Mouse (Mus musculus) T-helper 1 cell (primary cell): Measurements from ENCODE around the gene Zfp3.

Experiments
- in situ Hi-C: fragments of 300-600 bp; cut with MboI, MseI; formaldehyde crosslinking; loops from one replicate; pipeline ENCODE4 v1.15.1; 2025; ENCODE audit warnings: high pct_unique_total_duplicates

Gene Zfp3

GRCm38 (mm10) chr11:70755645-70756044 lies 8.4 kb upstream of the Zfp3 start:
- in situ Hi-C loops, result loop anchor here (5.0 to 25.0 kb wide), 4 partner anchors 68 to 318 kb away; partner anchors contain the start of genes 4930544D05Rik, Arrb2, Camta2 and Chrne

GRCm38 (mm10) chr11:70760446-70760845 lies 3.6 kb upstream of the Zfp3 start:
- in situ Hi-C loops, result loop anchor here (25.0 kb wide), 1 partner anchor 323 kb away; the partner anchor contains the start of gene Arrb2

- in situ Hi-C loops, result loop anchor here (25.0 kb wide), 1 partner anchor 325 kb away; the partner anchor contains the start of gene Arrb2
Measured at GRCm38 (mm10) chr11:70762641-70763040, 1.4 kb upstream of the Zfp3 start.

- in situ Hi-C loops, result loop anchor here (25.0 kb wide), 1 partner anchor 326 kb away; the partner anchor contains the start of gene Arrb2
Measured at GRCm38 (mm10) chr11:70763582-70763935, 450 bp upstream of the Zfp3 start.

- in situ Hi-C loops, result loop anchor here (25.0 kb wide), 1 partner anchor 329 kb away; the partner anchor contains the start of gene Arrb2
Measured at GRCm38 (mm10) chr11:70765776-70766445, 1.9 kb downstream of the Zfp3 start.

GRCm38 (mm10) chr11:70770804-70771203 lies 6.8 kb downstream of the Zfp3 start:
- in situ Hi-C loops, result loop anchor here (25.0 kb wide), 1 partner anchor 334 kb away; the partner anchor contains the start of gene Arrb2

GRCm38 (mm10) chr11:70776830-70777571 lies 13.0 kb downstream of the Zfp3 start:
- in situ Hi-C loops, result loop anchor here (5.0 kb wide), 1 partner anchor 35 kb away; the partner anchor contains the start of gene Scimp

GRCm38 (mm10) chr11:70777634-70778033 lies 13.6 kb downstream of the Zfp3 start:
- in situ Hi-C loops, result loop anchor here (5.0 kb wide), 1 partner anchor 35 kb away; the partner anchor contains the start of gene Scimp

- in situ Hi-C loops, result loop anchor here (5.0 kb wide), 1 partner anchor 34 kb away; the partner anchor contains the start of gene Scimp
Measured at GRCm38 (mm10) chr11:70778058-70778457, 14.0 kb downstream of the Zfp3 start.

- in situ Hi-C loops, result no loop called here
Measured at GRCm38 (mm10) chr11:70785908-70786307, 21.9 kb downstream of the Zfp3 start.

- in situ Hi-C loops, result no loop called here
Measured at GRCm38 (mm10) chr11:70787052-70787451, 23.0 kb downstream of the Zfp3 start.

- in situ Hi-C loops, result no loop called here
Measured at GRCm38 (mm10) chr11:70788972-70789655, 25.1 kb downstream of the Zfp3 start.

- in situ Hi-C loops, result no loop called here
Measured at GRCm38 (mm10) chr11:70790426-70790825, 26.4 kb downstream of the Zfp3 start.

GRCm38 (mm10) chr11:70790874-70791551 lies 27.0 kb downstream of the Zfp3 start:
- in situ Hi-C loops, result no loop called here

- in situ Hi-C loops, result no loop called here
Measured at GRCm38 (mm10) chr11:70791676-70792075, 27.7 kb downstream of the Zfp3 start.

- in situ Hi-C loops, result no loop called here
Measured at GRCm38 (mm10) chr11:70792409-70792808, 28.4 kb downstream of the Zfp3 start.

GRCm38 (mm10) chr11:70802208-70802864 lies 38.3 kb downstream of the Zfp3 start:
- in situ Hi-C loops, result no loop called here

- in situ Hi-C loops, result no loop called here
Measured at GRCm38 (mm10) chr11:70802865-70803261, 38.9 kb downstream of the Zfp3 start.

GRCm38 (mm10) chr11:70803711-70804200 lies 39.7 kb downstream of the Zfp3 start:
- in situ Hi-C loops, result no loop called here

GRCm38 (mm10) chr11:70804395-70804794 lies 40.4 kb downstream of the Zfp3 start:
- in situ Hi-C loops, result no loop called here
